Mouse (Mus musculus) myocyte (in vitro differentiated cells): ENCODE measurements around the gene Dpp10.

Experiments
- MAX ChIP-seq: IDR thresholded peaks from one replicate; pipeline ENCODE4 v1.6.1; 2011; ENCODE audit warnings: low read depth, mild to moderate bottlenecking, control low read depth
- MYOD1 ChIP-seq, 3 experiments: IDR thresholded peaks; one replicate each; pipeline ENCODE4 v1.6.1; 2011; ENCODE audit warnings: control low read depth in 2 of 3, low read depth in 2 of 3, mild to moderate bottlenecking in 2 of 3, moderate library complexity in 1 of 3; ENCODE audit not compliant: insufficient read length in 2 of 3, control insufficient read depth in 1 of 3
- MYOG ChIP-seq, 3 experiments: IDR thresholded peaks; one replicate each; pipeline ENCODE4 v1.6.1; 2011; ENCODE audit warnings: control low read depth in 2 of 3, low read depth in 2 of 3, mild to moderate bottlenecking in 2 of 3; ENCODE audit not compliant: insufficient read length in 2 of 3, control insufficient read depth in 1 of 3, insufficient read depth in 1 of 3
- POLR2A ChIP-seq: IDR thresholded peaks from one replicate; pipeline ENCODE4 v1.6.1; 2011; ENCODE audit warnings: low read depth, mild to moderate bottlenecking, control low read depth, moderate library complexity; ENCODE audit not compliant: insufficient read length
- POLR2AphosphoS2 ChIP-seq: IDR thresholded peaks from one replicate; pipeline ENCODE4 v1.6.1; 2011; ENCODE audit warnings: low read depth, control low read depth; ENCODE audit not compliant: insufficient read length
- REST ChIP-seq: IDR thresholded peaks from one replicate; pipeline ENCODE4 v1.6.1; 2011; ENCODE audit warnings: mild to moderate bottlenecking, control low read depth, moderate library complexity; ENCODE audit not compliant: insufficient read depth, insufficient read length
- SRF ChIP-seq: IDR thresholded peaks from one replicate; pipeline ENCODE4 v1.6.1; 2011; ENCODE audit warnings: low read depth; ENCODE audit not compliant: control insufficient read depth, insufficient read length
- TCF12 ChIP-seq: IDR thresholded peaks from one replicate; pipeline ENCODE4 v1.6.1; 2011; ENCODE audit warnings: mild to moderate bottlenecking, control low read depth; ENCODE audit not compliant: poor library complexity, insufficient read depth, severe bottlenecking
- USF1 ChIP-seq: IDR thresholded peaks from one replicate; pipeline ENCODE4 v1.6.1; 2011; ENCODE audit warnings: low read depth, mild to moderate bottlenecking, control low read depth, moderate library complexity

DNA sequence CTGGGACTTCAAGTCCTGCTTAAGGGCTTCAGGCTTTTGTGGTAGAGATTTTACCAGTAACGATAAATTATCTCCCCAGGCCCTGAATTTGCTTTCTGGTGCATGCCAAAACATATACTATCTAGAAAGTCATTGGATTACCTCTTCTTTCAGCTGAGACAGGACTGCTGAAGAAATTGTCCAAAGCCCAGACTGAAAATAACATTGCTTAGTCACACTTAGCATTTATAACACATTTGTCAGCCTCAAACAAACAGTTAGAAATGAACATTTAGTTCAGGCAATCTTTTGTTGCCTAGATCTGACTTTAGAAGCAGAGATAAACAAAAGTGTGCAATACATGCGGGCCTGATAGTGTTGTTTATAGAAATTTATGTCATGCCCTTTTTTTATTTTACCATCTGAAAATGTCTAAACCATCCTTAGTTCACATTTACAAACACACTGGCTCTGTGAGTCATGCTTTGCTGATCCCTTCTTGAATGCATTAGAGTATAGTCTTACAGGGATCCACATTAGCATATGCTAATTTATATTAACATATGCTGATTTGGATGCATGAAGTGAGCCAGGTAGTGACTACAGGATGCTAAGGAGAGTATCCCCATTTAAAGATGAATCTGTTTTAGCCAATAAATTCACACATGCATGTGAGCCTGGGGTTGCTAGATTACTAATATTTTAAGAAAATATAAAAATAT lies 59.9 kb downstream of the Dpp10 start:
- no peak for TF ChIP-seq POLR2A
- no peak for TF ChIP-seq USF1
- no peak for TF ChIP-seq MYOG (IDR thresholded peaks at IDR 0.05; ENCODE audit: control insufficient read depth in 1 of 3, insufficient read depth in 1 of 3, insufficient read length in 2 of 3, low read depth in 2 of 3)
- TF ChIP-seq TCF12: no peak
- no peak for TF ChIP-seq MAX
- no peak for TF ChIP-seq POLR2AphosphoS2
- no peak for TF ChIP-seq SRF
- no peak for TF ChIP-seq REST
- no peak for TF ChIP-seq MYOD1 (IDR thresholded peaks at IDR 0.05; ENCODE audit: control insufficient read depth in 1 of 3, insufficient read length in 2 of 3, low read depth in 2 of 3)
